Mouse (Mus musculus): ENCODE measurements around the gene Mcub. TPM values are rescaled to one million over a fixed set of nuclear protein-coding genes. Genes with fewer than 3 reads are reported as not detected.

Gene Mcub
- polyA plus RNA-seq (2012; rRNA removed) = 4.9 and 5.8 TPM in 2 replicates

DNA sequence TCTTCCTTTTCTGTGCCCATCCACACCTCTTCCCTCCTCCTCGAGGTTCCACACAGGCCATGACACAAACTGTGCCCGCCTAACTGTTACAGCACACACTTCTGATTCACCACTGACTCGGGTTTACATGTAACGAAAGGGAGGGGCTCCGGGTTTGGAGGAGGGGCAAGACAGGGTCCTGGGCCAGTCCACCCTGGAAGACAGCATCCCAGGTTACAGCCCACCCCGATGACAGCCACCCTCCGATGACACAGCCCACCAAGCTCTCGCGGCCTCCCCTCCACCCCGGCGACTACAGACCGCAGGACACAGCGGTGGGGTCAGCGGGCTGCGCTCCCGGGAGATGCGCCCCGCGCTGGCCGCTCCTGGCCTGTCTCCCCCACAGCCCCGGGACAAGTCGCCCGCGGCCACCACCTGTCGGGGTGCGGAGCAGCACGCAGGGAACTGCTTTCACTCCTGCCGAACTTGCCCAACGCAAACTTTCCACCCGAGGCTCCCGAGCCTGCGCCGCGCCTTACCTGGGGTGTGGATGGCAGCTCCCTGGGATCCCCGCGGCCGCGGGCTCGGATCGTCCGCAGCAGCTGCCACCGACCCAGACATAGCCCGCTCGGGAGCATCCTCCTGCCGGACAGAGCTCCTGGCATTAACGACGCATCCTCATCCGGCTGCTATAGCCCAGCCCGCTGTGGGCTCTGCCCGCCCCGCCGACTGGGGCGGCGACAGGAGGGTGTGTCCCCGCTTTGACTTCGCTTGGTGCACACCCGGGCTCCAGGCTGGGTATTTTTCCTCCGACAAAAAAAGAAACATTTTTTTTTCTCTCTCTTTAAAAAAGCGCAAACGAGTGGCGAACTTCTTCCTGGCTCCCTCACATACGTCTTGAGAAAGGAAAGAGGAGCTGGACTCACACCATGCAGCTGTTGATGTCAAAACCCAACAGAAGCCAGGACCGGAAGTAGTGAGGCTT, at the start of gene Mcub:
TSS of gene Mcub (minus strand) at position 775 of the 964 bp plus-strand sequence.

DNA sequence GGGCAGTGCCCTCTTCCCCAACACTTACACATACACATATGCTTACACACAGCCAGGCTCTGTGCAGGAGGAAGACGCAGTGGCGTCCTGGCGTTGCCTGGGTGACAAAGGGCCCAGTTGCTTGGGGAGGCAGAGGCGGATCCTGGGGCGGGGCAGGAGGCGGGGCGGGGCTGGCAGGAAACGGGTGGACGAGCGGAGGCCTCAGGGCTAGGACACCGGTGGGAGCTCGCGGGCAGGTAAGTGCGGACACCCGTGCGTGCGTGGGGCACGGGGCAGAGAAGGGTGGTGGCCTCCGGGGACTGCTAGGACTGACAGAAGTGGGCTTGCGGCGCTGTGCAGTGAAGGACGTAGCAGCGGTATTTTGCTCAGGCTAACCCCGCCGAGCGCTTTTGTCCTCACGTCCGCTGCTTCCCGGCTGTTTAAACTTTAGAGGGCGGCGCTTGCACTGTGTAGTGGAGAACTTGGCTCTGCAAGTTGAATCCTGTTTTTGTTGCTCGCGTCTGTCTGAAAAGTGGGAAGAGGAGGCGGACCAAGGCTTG, 68.7 kb downstream of the Mcub start, which contains the start of gene Casp6:
TSS of gene Casp6 (plus strand) at position 155 of the 539 bp plus-strand sequence.

DNA sequence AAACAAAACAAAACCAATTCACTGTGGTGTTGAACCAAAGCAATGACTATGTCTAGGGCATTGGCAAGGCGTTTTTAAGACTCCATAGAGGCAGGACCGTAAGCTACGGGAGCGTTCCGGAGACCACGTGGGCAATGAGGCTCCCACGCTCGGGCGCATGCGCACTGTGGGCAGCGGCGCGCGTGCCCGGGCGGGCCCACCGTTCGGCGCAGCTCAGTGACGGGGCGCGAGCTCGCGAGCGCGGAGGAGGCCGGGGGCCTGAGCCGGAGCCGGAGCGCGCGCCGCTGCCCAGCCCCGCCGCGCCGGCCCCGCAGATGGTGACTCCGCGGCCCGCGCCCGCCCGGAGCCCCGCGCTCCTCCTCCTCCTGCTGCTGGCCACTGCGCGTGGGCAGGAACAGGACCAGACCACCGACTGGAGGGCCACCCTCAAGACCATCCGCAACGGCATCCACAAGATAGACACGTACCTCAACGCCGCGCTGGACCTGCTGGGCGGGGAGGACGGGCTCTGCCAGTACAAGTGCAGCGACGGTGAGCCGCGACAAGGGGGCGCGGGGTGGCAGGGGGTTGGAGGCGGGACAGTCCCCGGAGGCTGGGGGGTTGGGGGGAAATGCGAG, 91.5 kb downstream of the Mcub start, which contains the start of gene Pla2g12a:
TSS of gene Pla2g12a (plus strand) at position 202 of the 617 bp plus-strand sequence.

Other genes starting within 250 kb of the Mcub start
- 1.3 and 5.2 TPM in 2 replicates for gene Egf, start 214.9 kb downstream of the Mcub start, polyA plus RNA-seq (2012; rRNA removed)
- not detected in 2 replicates for gene Lrit3, start 166.2 kb downstream of the Mcub start, polyA plus RNA-seq (2012; rRNA removed)
- not detected in 2 replicates for gene Rrh, start 147.6 kb downstream of the Mcub start, polyA plus RNA-seq (2012; rRNA removed)
- 20.8 and 25.3 TPM in 2 replicates for gene Gar1, start 138.8 kb downstream of the Mcub start, polyA plus RNA-seq (2012; rRNA removed)
- gene Cfi, start 134.3 kb downstream of the Mcub start, polyA plus RNA-seq (2012; rRNA removed) = 7.5 and 8.0 TPM in 2 replicates
- 152 and 177 TPM in 2 replicates for gene Pla2g12a, start 91.6 kb downstream of the Mcub start, polyA plus RNA-seq (2012; rRNA removed)
- gene Casp6, start 68.8 kb downstream of the Mcub start, polyA plus RNA-seq (2012; rRNA removed) = 116 and 125 TPM in 2 replicates
- gene Sec24b, start 91.3 kb upstream of the Mcub start, polyA plus RNA-seq (2012; rRNA removed) = 64.7 and 111 TPM in 2 replicates
- 0.32 and 0.40 TPM in 2 replicates for gene Col25a1, start 161.3 kb upstream of the Mcub start, polyA plus RNA-seq (2012; rRNA removed)

Measured in ovary, adult 2 months (tissue).